Mouse (Mus musculus) left cerebral cortex, postnatal 14 days (tissue): Measurements from ENCODE around the gene Cdk8. TPM values are rescaled to one million over a fixed set of nuclear protein-coding genes. Genes with fewer than 3 reads are reported as not detected.
"Not testable (repeated sequence)": the region's sequence is repeated elsewhere in the genome, so short reads cannot be mapped to it uniquely, and the experiment has no call there.

Experiments used
- DNase-seq, 2 experiments: peaks; one replicate each; pipeline ENCODE4 v3.0.0; 2021 to 2022; ENCODE audit warnings: low spot score in 2 of 2, mixed read lengths in 1 of 2
- intact Hi-C: fragments of 180-260 bp; cut with DNase I; formaldehyde crosslinking; loops from one replicate; pipeline ENCODE4 v1.15.1; 2025
- long read RNA-seq, 2 experiments: library from polyadenylated mRNA; stranded (forward); transcript quantifications; one replicate each; pipeline ENCODE4 v2.0.0; 2021
- total RNA-seq, 2 experiments: library from RNA; stranded (reverse); gene quantifications; 2 replicates each; pipeline ENCODE4 v1.2.3; 2021

Cdk8 gene
- 10 to 100 TPM; 42.2 to 45.8 TPM for total RNA-seq
- long read RNA-seq, experiment 1, transcript Cdk8-201 (13 exons, 2,973 nt) = major isoform, 12 of 29 reads
- long read RNA-seq, experiment 1, partial matches to known transcripts = 4 of 29 reads
- long read RNA-seq, experiment 1, other reads (novel, unspliced or antisense) = 13 of 29 reads
- long read RNA-seq, experiment 2, transcript Cdk8-201 (13 exons, 2,973 nt) = major isoform, 12 of 29 reads
- long read RNA-seq, experiment 2, partial matches to known transcripts = 6 of 29 reads
- long read RNA-seq, experiment 2, other reads (novel, unspliced or antisense) = 11 of 29 reads

- intact Hi-C loops = no loop called here
- peak; percentile 96 for DNase-seq
Observed at GRCm38 (mm10) chr5:146230864-146231654, at the start of gene Cdk8. TSS of gene Cdk8 (plus strand) at chr5:146231230.

DNA sequence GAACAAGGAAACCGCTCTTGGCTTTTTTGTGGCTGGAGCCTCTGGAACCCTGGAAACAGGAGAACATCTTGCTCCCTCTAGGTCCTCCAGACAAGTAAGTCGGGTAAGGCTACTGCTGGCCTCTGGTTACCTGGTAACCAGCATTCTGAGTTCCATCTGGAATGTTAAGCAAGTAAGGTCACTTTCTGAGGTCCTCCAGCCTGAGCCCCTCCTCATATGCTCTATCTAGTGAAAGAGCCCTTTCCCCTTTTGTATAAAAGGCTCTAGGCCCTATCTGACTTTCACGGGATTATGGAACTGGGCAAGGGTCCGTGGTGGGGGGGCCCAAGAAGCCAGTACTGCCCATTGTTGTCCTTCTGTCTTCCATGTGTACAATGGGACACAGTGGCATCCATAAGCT, 45.8 kb upstream of the Cdk8 start, which contains the start of gene 1700001J03Rik:
Gene 1700001J03Rik, minus strand, starts transcription at position 101 of the 400 bp plus-strand sequence.
- DNase-seq = not testable (repeated sequence)
- intact Hi-C loops = loop anchor here (5.0 to 10.0 kb wide), 2 partner anchors 117 to 290 kb away; no protein-coding TSS in a partner anchor

GRCm38 (mm10) chr5:146187441-146187840, 43.6 kb upstream of the Cdk8 start:
- DNase-seq = peak; percentile 50 to 64
- intact Hi-C loops = loop anchor here (5.0 to 10.0 kb wide), 2 partner anchors 115 to 287 kb away; no protein-coding TSS in a partner anchor

DNA sequence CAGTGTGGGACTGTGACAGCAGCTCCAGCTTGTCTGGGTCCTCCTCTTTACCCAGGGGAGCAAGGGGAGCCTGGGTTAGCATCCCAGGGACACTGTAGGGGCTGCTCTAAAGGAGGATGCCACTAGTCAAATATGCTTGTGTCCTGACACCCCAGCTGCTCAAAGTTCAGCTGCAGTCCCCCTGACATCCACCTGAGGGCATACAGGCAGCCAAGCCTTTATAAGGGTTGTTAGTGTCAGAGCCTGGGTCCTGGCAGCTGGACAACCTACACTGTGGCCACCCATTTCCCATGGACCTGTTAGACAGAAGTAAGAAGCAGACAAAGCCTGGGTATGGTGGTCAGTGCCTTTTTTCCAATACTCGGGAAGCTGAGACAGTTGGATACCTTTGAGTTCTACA, 42.9 kb upstream of the Cdk8 start:
- intact Hi-C loops = loop anchor here (5.0 to 10.0 kb wide), 2 partner anchors 114 to 287 kb away; no protein-coding TSS in a partner anchor

GRCm38 (mm10) chr5:146188712-146189111, 42.3 kb upstream of the Cdk8 start:
- DNase-seq = no peak
- intact Hi-C loops = loop anchor here (5.0 to 10.0 kb wide), 2 partner anchors 114 to 286 kb away; no protein-coding TSS in a partner anchor

More for the DNA sequence above, 42.9 kb upstream of the Cdk8 start:
- no peak for DNase-seq

DNA sequence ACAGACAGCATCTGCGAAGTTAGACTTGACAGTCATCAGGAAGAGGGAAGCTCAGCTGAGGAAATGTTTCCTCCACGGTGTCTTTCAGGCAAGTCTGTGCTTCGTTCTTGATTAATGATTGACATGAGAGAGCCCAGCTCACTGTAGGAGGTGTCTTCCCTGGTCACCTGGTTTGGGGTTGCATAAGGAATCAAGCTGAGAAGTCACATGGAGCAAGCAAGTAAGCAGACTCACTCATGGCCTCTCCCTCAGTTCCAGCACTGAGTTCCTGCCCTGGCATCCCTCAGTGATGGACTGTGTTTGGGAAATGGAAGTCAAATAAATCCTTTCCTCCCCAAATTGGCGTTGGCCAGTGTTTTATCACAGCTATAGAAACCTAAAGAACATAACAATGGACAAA, 40.9 kb upstream of the Cdk8 start:
- no peak for DNase-seq
- intact Hi-C loops = no loop called here

- DNase-seq = no peak
- intact Hi-C loops = no loop called here
Observed at GRCm38 (mm10) chr5:146190501-146191269, 40.3 kb upstream of the Cdk8 start.

GRCm38 (mm10) chr5:146193360-146193759, 37.7 kb upstream of the Cdk8 start:
- intact Hi-C loops = no loop called here
- no peak for DNase-seq

DNA sequence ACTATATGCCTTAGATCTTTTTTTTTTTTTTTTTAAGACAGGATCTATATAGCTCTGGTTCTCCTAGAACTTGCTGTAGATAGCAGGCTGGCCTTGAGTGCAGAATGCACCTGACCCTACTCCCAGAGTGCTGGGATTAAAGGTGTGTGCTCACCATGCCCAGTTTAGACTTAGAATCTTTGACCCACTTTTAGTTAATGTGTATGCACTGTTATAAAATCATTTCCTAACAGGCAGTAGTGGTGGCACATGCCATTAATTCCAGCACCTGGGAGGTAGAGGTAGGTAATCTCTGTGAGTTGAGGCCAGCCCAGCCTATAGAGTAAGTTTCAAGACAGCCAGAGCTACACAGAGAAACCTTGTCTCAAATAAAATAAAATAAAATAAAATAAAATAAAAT, 32.0 kb upstream of the Cdk8 start:
- DNase-seq = no peak
- intact Hi-C loops = no loop called here

DNA sequence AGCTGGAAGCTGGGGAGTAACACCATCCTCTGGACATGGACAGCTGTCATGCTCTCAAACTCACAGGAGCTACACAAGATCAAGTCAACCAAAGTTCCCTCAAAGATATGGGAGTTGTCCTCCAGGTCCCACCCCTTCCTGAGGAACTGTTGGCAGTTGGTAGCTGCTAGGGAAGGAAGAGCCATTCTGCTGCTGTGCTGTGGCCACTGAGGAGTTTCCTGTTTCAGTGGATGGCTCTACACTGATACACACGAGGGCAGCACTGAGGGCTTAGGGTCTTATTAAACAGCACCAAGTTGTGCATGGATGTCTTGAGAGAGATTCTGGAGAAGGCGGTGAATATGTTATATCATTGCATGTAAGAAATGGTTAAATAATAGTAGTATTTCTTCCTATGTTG, 31.5 kb upstream of the Cdk8 start:
- intact Hi-C loops = no loop called here

GRCm38 (mm10) chr5:146200580-146200979, 30.4 kb upstream of the Cdk8 start:
- intact Hi-C loops = no loop called here

More for the DNA sequence above, 31.5 kb upstream of the Cdk8 start:
- DNase-seq = no peak

DNA sequence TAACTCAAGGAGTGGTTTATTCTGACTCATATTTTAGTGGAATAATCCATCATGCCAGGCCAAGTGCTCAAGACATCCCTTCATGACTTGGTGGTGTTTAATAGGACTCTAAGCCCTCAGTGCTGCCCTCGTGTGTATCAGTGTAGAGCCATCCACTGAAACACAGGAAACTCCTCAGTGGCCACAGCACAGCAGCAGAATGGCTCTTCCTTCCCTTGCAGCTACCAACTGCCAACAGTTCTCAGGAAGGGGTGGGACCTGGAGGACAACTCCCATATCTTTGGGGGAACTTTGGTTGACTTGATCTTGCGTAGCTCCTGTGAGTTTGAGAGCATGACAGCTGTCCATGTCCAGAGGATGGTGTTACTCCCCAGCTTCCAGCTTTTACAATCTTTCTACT, 27.1 kb upstream of the Cdk8 start:
- no peak for DNase-seq
- intact Hi-C loops = no loop called here

More at GRCm38 (mm10) chr5:146200580-146200979, 30.4 kb upstream of the Cdk8 start:
- DNase-seq = no peak

- intact Hi-C loops = no loop called here
- no peak for DNase-seq
Observed at GRCm38 (mm10) chr5:146205537-146205936, 25.5 kb upstream of the Cdk8 start.

DNA sequence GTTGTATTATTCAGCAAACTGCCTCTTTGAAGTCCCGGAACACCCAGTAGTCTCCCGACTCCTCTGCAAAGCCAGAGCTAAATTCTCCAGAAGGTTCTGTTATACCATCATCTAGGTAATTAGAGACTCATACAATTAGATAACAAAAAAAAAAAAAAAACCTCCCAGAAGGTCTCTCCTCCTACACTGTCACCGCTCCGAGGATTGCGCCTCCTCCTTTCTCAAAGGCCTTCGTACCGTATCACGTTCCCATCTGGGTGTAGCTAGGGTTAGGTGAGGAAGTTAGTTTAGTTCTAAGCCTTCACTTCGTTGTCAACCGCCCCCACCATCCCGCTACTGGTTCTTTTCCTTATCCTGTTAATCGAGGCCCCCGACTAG, 10.5 kb upstream of the Cdk8 start:
- intact Hi-C loops = loop anchor here (5.0 kb wide), 1 partner anchor 82 kb away; no protein-coding TSS in a partner anchor
- no peak for DNase-seq

GRCm38 (mm10) chr5:146220879-146221714, 9.9 kb upstream of the Cdk8 start, which contains the start of gene Rnf6:
TSS of gene Rnf6 (minus strand) at chr5:146221555.
- DNase-seq = peak; percentile 94 to 96
- intact Hi-C loops = loop anchor here (5.0 kb wide), 1 partner anchor 81 kb away; no protein-coding TSS in a partner anchor

DNA sequence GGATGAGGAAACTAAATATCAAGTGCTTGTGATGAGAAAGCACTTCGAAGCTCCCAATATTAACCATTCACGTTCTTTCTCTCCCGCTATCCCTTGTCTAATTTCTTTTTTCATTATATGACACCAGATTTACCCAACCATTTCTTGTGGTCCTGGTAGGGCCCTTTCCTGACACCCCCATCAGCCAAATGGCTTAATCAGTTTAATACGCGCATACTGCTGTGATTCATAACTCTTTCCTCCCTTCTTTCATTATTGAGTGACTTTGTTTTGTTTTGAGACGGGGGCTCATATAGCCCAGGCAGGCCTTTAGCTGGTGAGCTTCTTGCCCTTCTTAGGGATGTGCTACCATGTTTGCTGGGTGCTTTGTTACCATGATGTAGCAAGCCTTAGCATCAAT, 9.3 kb upstream of the Cdk8 start:
- no peak for DNase-seq
- intact Hi-C loops = loop anchor here (5.0 kb wide), 1 partner anchor 81 kb away; no protein-coding TSS in a partner anchor

GRCm38 (mm10) chr5:146223786-146224185, 7.2 kb upstream of the Cdk8 start:
- intact Hi-C loops = loop anchor here (5.0 kb wide), 1 partner anchor 79 kb away; no protein-coding TSS in a partner anchor
- no peak for DNase-seq

GRCm38 (mm10) chr5:146227496-146227895, 3.5 kb upstream of the Cdk8 start:
- intact Hi-C loops = no loop called here
- no peak for DNase-seq
